Mouse (Mus musculus) MEL (cell line): ENCODE data around the gene Gm44965. TPM values are rescaled to one million over a fixed set of nuclear protein-coding genes. Genes with fewer than 3 reads are reported as not detected.

ENCODE experiments used
- DNase-seq: peaks from one replicate; pipeline ENCODE4 v3.0.0; 2011; ENCODE audit warnings: low read depth, low spot score
- H3K27ac ChIP-seq: 2 replicates; pipeline ENCODE4 v1.5.1; 2012; ENCODE audit warnings: low read depth, mild to moderate bottlenecking, control low read depth, low read length, moderate library complexity; ENCODE audit not compliant: control insufficient read depth
- H3K27me3 ChIP-seq, 2 experiments: fragments of 150-350 bp in 1 of 2; sonication (generic) in 1 of 2; 2 replicates each; pipeline ENCODE4 v1.6.1; 2012; ENCODE audit warnings: low read length in 2 of 2, mild to moderate bottlenecking in 2 of 2, improper control_type of control experiment in 1 of 2, moderate library complexity in 1 of 2; ENCODE audit not compliant: insufficient read depth in 2 of 2, control insufficient read depth in 1 of 2
- H3K36me3 ChIP-seq, 2 experiments: 2 replicates each; pipeline ENCODE4 v1.6.1; 2012 to 2014; ENCODE audit warnings: low read length in 2 of 2, improper control_type of control experiment in 1 of 2, inconsistent platforms in 1 of 2, mild to moderate bottlenecking in 1 of 2; ENCODE audit not compliant: insufficient read depth in 2 of 2, control insufficient read depth in 1 of 2
- H3K4me1 ChIP-seq, 2 experiments: fragments of 150-350 bp in 1 of 2; sonication (generic) in 1 of 2; 2 replicates each; pipeline ENCODE4 v1.6.1; 2012; ENCODE audit warnings: low read length in 2 of 2, improper control_type of control experiment in 1 of 2, mild to moderate bottlenecking in 1 of 2; ENCODE audit not compliant: insufficient read depth in 2 of 2, control insufficient read depth in 1 of 2
- H3K4me3 ChIP-seq, 2 experiments: fragments of 150-350 bp in 1 of 2; sonication (generic) in 1 of 2; 2 replicates each; pipeline ENCODE4 v1.5.1; 2012; ENCODE audit warnings: low read depth in 2 of 2, low read length in 2 of 2, mild to moderate bottlenecking in 2 of 2, moderate library complexity in 2 of 2, control low read depth in 1 of 2, improper control_type of control experiment in 1 of 2; ENCODE audit not compliant: control insufficient read depth in 1 of 2, insufficient read depth in 1 of 2
- H3K79me2 ChIP-seq: 2 replicates; pipeline ENCODE4 v1.6.1; 2012; ENCODE audit warnings: mild to moderate bottlenecking, low read length, moderate library complexity; ENCODE audit not compliant: control insufficient read depth, poor library complexity, insufficient read depth
- H3K9ac ChIP-seq: 2 replicates; pipeline ENCODE4 v1.6.1; 2012; ENCODE audit warnings: low read depth, mild to moderate bottlenecking, control low read depth, low read length, moderate library complexity; ENCODE audit not compliant: control insufficient read depth, poor library complexity, severe bottlenecking
- H3K9me3 ChIP-seq: fragments of 150-350 bp; sonication (generic); replicated peaks from 2 replicates; pipeline ENCODE4 v1.6.1; 2012; ENCODE audit warnings: mild to moderate bottlenecking, low read length, improper control_type of control experiment, moderate library complexity; ENCODE audit not compliant: insufficient read depth
- BHLHE40 ChIP-seq: IDR thresholded peaks from 2 replicates; pipeline ENCODE4 v1.6.1; 2012; ENCODE audit warnings: low read depth, mild to moderate bottlenecking, inconsistent platforms, low read length, improper control_type of control experiment, borderline replicate concordance
- CHD2 ChIP-seq: IDR thresholded peaks from 2 replicates; pipeline ENCODE4 v1.6.1; 2011; ENCODE audit warnings: low read length, improper control_type of control experiment
- CTCF ChIP-seq, 3 experiments: IDR thresholded peaks in 2 of 3; conservative IDR thresholded peaks in 1 of 3; 2 replicates each; pipeline ENCODE4 v1.5.1; 2011 to 2012; ENCODE audit warnings: low read length in 3 of 3, low read depth in 2 of 3, mild to moderate bottlenecking in 2 of 3, improper control_type of control experiment in 1 of 3, inconsistent platforms in 1 of 3, mixed read lengths in 1 of 3, moderate library complexity in 1 of 3; ENCODE audit not compliant: control insufficient read depth in 1 of 3, insufficient read depth in 1 of 3, poor library complexity in 1 of 3, severe bottlenecking in 1 of 3
- E2F4 ChIP-seq: IDR thresholded peaks from 2 replicates; pipeline ENCODE4 v1.6.1; 2011; ENCODE audit warnings: low read depth, low read length, improper control_type of control experiment, borderline replicate concordance
- ETS1 ChIP-seq: IDR thresholded peaks from 2 replicates; pipeline ENCODE4 v1.6.1; 2012; ENCODE audit warnings: low read depth, mild to moderate bottlenecking, inconsistent platforms, low read length, improper control_type of control experiment, moderate library complexity
- GATA1 ChIP-seq: IDR thresholded peaks from 2 replicates; pipeline ENCODE4 v1.6.1; 2011; ENCODE audit warnings: low read depth, low read length, improper control_type of control experiment
- HCFC1 ChIP-seq: IDR thresholded peaks from 2 replicates; pipeline ENCODE4 v1.6.1; 2012; ENCODE audit warnings: low read depth, mild to moderate bottlenecking, inconsistent platforms, low read length, improper control_type of control experiment, moderate library complexity
- MAFK ChIP-seq: IDR thresholded peaks from 2 replicates; pipeline ENCODE4 v1.6.1; 2011; ENCODE audit warnings: low read depth, mild to moderate bottlenecking, low read length, improper control_type of control experiment, borderline replicate concordance
- MAX ChIP-seq: IDR thresholded peaks from 2 replicates; pipeline ENCODE4 v1.6.1; 2011; ENCODE audit warnings: low read length, improper control_type of control experiment
- MAZ ChIP-seq: IDR thresholded peaks from 2 replicates; pipeline ENCODE4 v1.6.1; 2012; ENCODE audit warnings: low read depth, mild to moderate bottlenecking, inconsistent platforms, low read length, improper control_type of control experiment
- MEF2A ChIP-seq: IDR thresholded peaks from 2 replicates; pipeline ENCODE4 v1.6.1; 2014; ENCODE audit warnings: low read depth, mild to moderate bottlenecking, inconsistent platforms, low read length, improper control_type of control experiment; ENCODE audit not compliant: poor library complexity, insufficient replicate concordance, severe bottlenecking; ENCODE audit errors: extremely low read depth
- NELFE ChIP-seq: IDR thresholded peaks from 2 replicates; pipeline ENCODE4 v1.6.1; 2011; ENCODE audit warnings: low read depth, low read length, improper control_type of control experiment
- NRF1 ChIP-seq: IDR thresholded peaks from 2 replicates; pipeline ENCODE4 v1.6.1; 2014; ENCODE audit warnings: low read depth, mild to moderate bottlenecking, inconsistent platforms, low read length, improper control_type of control experiment, moderate library complexity; ENCODE audit not compliant: poor library complexity, insufficient read depth, severe bottlenecking
- POLR2A ChIP-seq, 2 experiments: IDR thresholded peaks; 2 replicates each; pipeline ENCODE4 v1.6.1; 2011 to 2012; ENCODE audit warnings: low read length in 2 of 2, mild to moderate bottlenecking in 2 of 2, control low read depth in 1 of 2, improper control_type of control experiment in 1 of 2, low read depth in 1 of 2, moderate library complexity in 1 of 2; ENCODE audit not compliant: control insufficient read depth in 1 of 2, insufficient read depth in 1 of 2, poor library complexity in 1 of 2
- SIN3A ChIP-seq: IDR thresholded peaks from 2 replicates; pipeline ENCODE4 v1.6.1; 2012; ENCODE audit warnings: low read length, improper control_type of control experiment, inconsistent platforms
- TBP ChIP-seq: IDR thresholded peaks from 2 replicates; pipeline ENCODE4 v1.8.0; 2011; ENCODE audit warnings: low read depth, low read length, improper control_type of control experiment
- TCF12 ChIP-seq: IDR thresholded peaks from 2 replicates; pipeline ENCODE4 v1.6.1; 2014; ENCODE audit warnings: low read depth, mild to moderate bottlenecking, inconsistent platforms, low read length, improper control_type of control experiment, moderate library complexity
- USF2 ChIP-seq, 2 experiments: IDR thresholded peaks; 2 replicates each; pipeline ENCODE4 v1.6.1; 2011 to 2012; ENCODE audit warnings: improper control_type of control experiment in 2 of 2, low read length in 2 of 2, borderline replicate concordance in 1 of 2, inconsistent platforms in 1 of 2, low read depth in 1 of 2, mild to moderate bottlenecking in 1 of 2; ENCODE audit not compliant: insufficient read depth in 1 of 2
- polyA plus RNA-seq, 2 experiments: library from polyadenylated mRNA; stranded (reverse) in 1 of 2; unstranded in 1 of 2; fragments of >175 nt in 1 of 2; fragments of >200 nt in 1 of 2; gene quantifications; 2 replicates each; pipeline versions ENCODE4 v1.2.1 to v1.2.4; 2012; ENCODE audit warnings: low replicate concordance in 2 of 2, low read depth in 1 of 2; ENCODE audit not compliant: insufficient read length in 2 of 2, insufficient read depth in 1 of 2, missing spikeins in 1 of 2
- total RNA-seq: library from RNA; depleted of rRNA; stranded (reverse); fragments of 300-350 nt; gene quantifications from 2 replicates; pipeline ENCODE4 v1.2.3, GENCODE M21; 2012

Gm44965 gene
- total and polyA plus RNA-seq, 3 experiments = not detected

- no peaks in the 10 kb centered on the region for H3K4me1 ChIP-seq
- no peak for DNase-seq
- TF ChIP-seq MAFK (no peak), TBP (no peak), NELFE (no peak), MAX (no peak), USF2 (IDR thresholded peaks at IDR 0.05; ENCODE audit: borderline replicate concordance in 1 of 2, insufficient read depth in 1 of 2, low read depth in 1 of 2, low read length in 2 of 2) (no peak), CTCF (IDR thresholded peaks at IDR 0.05 in 2 of 3, conservative IDR thresholded peaks at IDR 0.05 in 1 of 3; ENCODE audit: control insufficient read depth in 1 of 3, insufficient read depth in 1 of 3, low read depth in 2 of 3, low read length in 3 of 3, poor library complexity in 1 of 3, severe bottlenecking in 1 of 3) (no peak), GATA1 (no peak), E2F4 (no peak), MEF2A (no peak), MAZ (no peak), HCFC1 (no peak)
- TF ChIP-seq, all 39 proteins: peak for 0
Observed at GRCm38 (mm10) chr6:48638553-48638952, 44.8 kb downstream of the Gm44965 start.

GRCm38 (mm10) chr6:48641391-48641790, 47.6 kb downstream of the Gm44965 start:
- H3K4me3 ChIP-seq = no peak overlapping the region
- no peaks in the 10 kb centered on the region for H3K9me3 ChIP-seq
- H3K9ac ChIP-seq = no peak overlapping the region
- no peaks in the 10 kb centered on the region for H3K79me2 ChIP-seq
- H3K36me3 ChIP-seq = no peaks in the 10 kb centered on the region
- H3K27me3 ChIP-seq = no peaks in the 10 kb centered on the region
- no peaks in the 10 kb centered on the region for H3K4me1 ChIP-seq
- TF ChIP-seq TCF12 (no peak), HCFC1 (no peak), CHD2 (no peak), NRF1 (no peak), ETS1 (no peak), CTCF (IDR thresholded peaks at IDR 0.05 in 2 of 3, conservative IDR thresholded peaks at IDR 0.05 in 1 of 3; ENCODE audit: control insufficient read depth in 1 of 3, insufficient read depth in 1 of 3, low read depth in 2 of 3, low read length in 3 of 3, poor library complexity in 1 of 3, severe bottlenecking in 1 of 3) (no peak), BHLHE40 (no peak), SIN3A (no peak), MEF2A (no peak), TBP (no peak), POLR2A (IDR thresholded peaks at IDR 0.05; ENCODE audit: control insufficient read depth in 1 of 2, insufficient read depth in 1 of 2, low read depth in 1 of 2, low read length in 2 of 2, poor library complexity in 1 of 2) (no peak)
- no peak for DNase-seq
- no peak overlapping the region for H3K27ac ChIP-seq

More at GRCm38 (mm10) chr6:48638553-48638952, 44.8 kb downstream of the Gm44965 start:
- H3K36me3 ChIP-seq = no peaks in the 10 kb centered on the region
- H3K27ac ChIP-seq = no peak overlapping the region
- no peak overlapping the region for H3K9ac ChIP-seq
- H3K4me3 ChIP-seq = no peak overlapping the region
- H3K79me2 ChIP-seq = no peaks in the 10 kb centered on the region
- H3K9me3 ChIP-seq = no peaks in the 10 kb centered on the region
- H3K27me3 ChIP-seq = no peaks in the 10 kb centered on the region
